Mouse (Mus musculus): ENCODE measurements at regions not wholly inside any gene's neighbourhood (a gene's known extent, or its start where the extent isn't known, plus 50 kb on each side); places are given as distances from the start of the nearest gene placed in this dataset.

DNA sequence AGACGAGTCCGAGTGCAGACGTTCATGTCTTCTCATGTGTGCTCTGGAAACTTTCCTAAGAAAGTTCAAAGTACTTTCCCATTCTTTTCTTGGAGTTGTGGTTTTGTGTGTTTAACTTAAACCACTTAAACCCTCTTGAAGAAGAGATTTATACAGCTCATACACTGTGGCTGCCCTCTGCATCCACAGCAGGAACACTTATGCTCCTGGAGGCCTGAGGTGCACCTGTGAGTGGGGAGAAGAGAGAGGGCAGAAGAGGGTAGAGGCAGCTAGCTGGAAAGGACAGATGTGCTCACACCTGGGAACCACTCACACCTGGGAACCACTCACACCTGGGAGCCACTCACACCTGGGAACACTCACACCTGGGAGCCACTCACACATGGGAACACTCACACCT is 408.0 kb downstream of the Ajap1 start:
- Histone ChIP-seq H3K36me3 (ENCODE audit: control insufficient read depth, insufficient read depth) (no peaks in the 10 kb centered on the region), H3ac (ENCODE audit: control insufficient read depth, insufficient read length) (no peak overlapping the region), H3K79me2 (ENCODE audit: control insufficient read depth, insufficient read depth) (no peaks in the 10 kb centered on the region), H3K4me2 (ENCODE audit: low read depth) (no peak overlapping the region), H3K4me3 (no peak overlapping the region), H3K27me3 (ENCODE audit: control insufficient read depth, insufficient read depth, insufficient read length) (no peaks in the 10 kb centered on the region)
- no peak for TF ChIP-seq MYOG (IDR thresholded peaks at IDR 0.05; ENCODE audit: control insufficient read depth in 1 of 3, insufficient read depth in 1 of 3, insufficient read length in 2 of 3, low read depth in 2 of 3)
- TF ChIP-seq MAX (IDR thresholded peaks at IDR 0.05; ENCODE audit: low read depth) = no peak
- TF ChIP-seq USF1 (IDR thresholded peaks at IDR 0.05; ENCODE audit: low read depth) = no peak
- TF ChIP-seq MYOD1 (IDR thresholded peaks at IDR 0.05; ENCODE audit: control insufficient read depth in 1 of 3, insufficient read length in 2 of 3, low read depth in 2 of 3) = no peak
- TF ChIP-seq TCF12 (IDR thresholded peaks at IDR 0.05; ENCODE audit: insufficient read depth, poor library complexity, severe bottlenecking) = no peak
- no peak for TF ChIP-seq SRF (IDR thresholded peaks at IDR 0.05; ENCODE audit: control insufficient read depth, insufficient read length, low read depth)
- TF ChIP-seq E2F4 (IDR thresholded peaks at IDR 0.05; ENCODE audit: insufficient read depth) = no peak
- no peak for TF ChIP-seq POLR2AphosphoS2 (IDR thresholded peaks at IDR 0.05; ENCODE audit: insufficient read length, low read depth)
- no peak for TF ChIP-seq CEBPB (IDR thresholded peaks at IDR 0.05; ENCODE audit: insufficient read depth, poor library complexity, severe bottlenecking)
- no peak for TF ChIP-seq POLR2A (IDR thresholded peaks at IDR 0.05; ENCODE audit: insufficient read length, low read depth)
- no peak for TF ChIP-seq TCF3 (IDR thresholded peaks at IDR 0.05; ENCODE audit: insufficient read length, low read depth)
- no peak for TF ChIP-seq REST (IDR thresholded peaks at IDR 0.05; ENCODE audit: insufficient read depth, insufficient read length)

- Histone ChIP-seq H3K4me3 (no peak overlapping the region), H3K4me2 (ENCODE audit: low read depth) (no peak overlapping the region), H3K27me3 (ENCODE audit: control insufficient read depth, insufficient read depth, insufficient read length) (no peaks in the 10 kb centered on the region), H3K36me3 (ENCODE audit: control insufficient read depth, insufficient read depth) (no peaks in the 10 kb centered on the region), H3ac (ENCODE audit: control insufficient read depth, insufficient read length) (no peak overlapping the region), H3K79me2 (ENCODE audit: control insufficient read depth, insufficient read depth) (no peaks in the 10 kb centered on the region)
- TF ChIP-seq POLR2A (IDR thresholded peaks at IDR 0.05; ENCODE audit: insufficient read length, low read depth) (no peak), USF1 (IDR thresholded peaks at IDR 0.05; ENCODE audit: low read depth) (no peak), SRF (IDR thresholded peaks at IDR 0.05; ENCODE audit: control insufficient read depth, insufficient read length, low read depth) (no peak)
Observed at GRCm38 (mm10) chr4:153070190-153070745, 412.3 kb downstream of the Ajap1 start.

DNA sequence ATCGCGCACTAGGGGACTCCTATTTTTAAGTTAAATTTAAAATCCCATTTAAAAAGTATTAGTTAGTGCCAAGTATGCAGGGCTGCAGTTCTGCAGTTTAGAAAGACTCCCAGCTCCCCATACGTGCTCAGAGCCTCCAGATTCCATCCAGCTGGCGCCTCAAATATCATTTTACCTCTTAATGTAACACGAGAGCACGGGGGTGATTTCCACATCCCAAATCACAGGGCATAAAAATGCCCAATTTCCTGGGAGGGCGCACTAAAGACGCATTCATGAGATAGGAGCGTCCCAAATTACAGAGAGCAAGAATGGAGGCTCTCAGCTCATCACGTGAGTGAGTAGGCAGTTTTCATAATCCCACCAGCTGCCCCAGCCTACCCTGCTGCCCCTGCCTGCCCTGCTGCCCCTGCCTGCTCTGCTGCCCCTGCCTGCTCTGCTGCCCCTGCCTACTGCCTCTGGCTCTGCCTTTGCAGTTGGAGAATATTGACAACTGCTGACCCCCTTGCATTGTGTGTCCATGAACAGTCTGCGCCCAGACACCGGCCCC is 414.1 kb downstream of the Ajap1 start:
- Histone ChIP-seq H3K36me3 (ENCODE audit: control insufficient read depth, insufficient read depth) (no peaks in the 10 kb centered on the region), H3K4me3 (no peak overlapping the region), H3K4me2 (ENCODE audit: low read depth) (no peak overlapping the region), H3K79me2 (ENCODE audit: control insufficient read depth, insufficient read depth) (no peaks in the 10 kb centered on the region), H3ac (ENCODE audit: control insufficient read depth, insufficient read length) (no peak overlapping the region), H3K27me3 (ENCODE audit: control insufficient read depth, insufficient read depth, insufficient read length) (no peaks in the 10 kb centered on the region)
- TF ChIP-seq E2F4 (IDR thresholded peaks at IDR 0.05; ENCODE audit: insufficient read depth) (no peak), TCF12 (IDR thresholded peaks at IDR 0.05; ENCODE audit: insufficient read depth, poor library complexity, severe bottlenecking) (no peak), REST (IDR thresholded peaks at IDR 0.05; ENCODE audit: insufficient read depth, insufficient read length) (no peak), USF1 (IDR thresholded peaks at IDR 0.05; ENCODE audit: low read depth) (no peak), MYOG (IDR thresholded peaks at IDR 0.05; ENCODE audit: control insufficient read depth in 1 of 3, insufficient read depth in 1 of 3, insufficient read length in 2 of 3, low read depth in 2 of 3) (no peak), MAX (IDR thresholded peaks at IDR 0.05; ENCODE audit: low read depth) (no peak), SRF (IDR thresholded peaks at IDR 0.05; ENCODE audit: control insufficient read depth, insufficient read length, low read depth) (no peak), POLR2AphosphoS2 (IDR thresholded peaks at IDR 0.05; ENCODE audit: insufficient read length, low read depth) (no peak), POLR2A (IDR thresholded peaks at IDR 0.05; ENCODE audit: insufficient read length, low read depth) (no peak), TCF3 (IDR thresholded peaks at IDR 0.05; ENCODE audit: insufficient read length, low read depth) (no peak), MYOD1 (IDR thresholded peaks at IDR 0.05; ENCODE audit: control insufficient read depth in 1 of 3, insufficient read length in 2 of 3, low read depth in 2 of 3) (no peak), CEBPB (IDR thresholded peaks at IDR 0.05; ENCODE audit: insufficient read depth, poor library complexity, severe bottlenecking) (no peak)

GRCm38 (mm10) chr4:153064021-153064605 is 418.5 kb downstream of the Ajap1 start:
- H3K4me2 ChIP-seq (ENCODE audit: low read depth) = no peak overlapping the region
- H3K4me3 ChIP-seq = no peak overlapping the region
- H3K36me3 ChIP-seq (ENCODE audit: control insufficient read depth, insufficient read depth) = no peaks in the 10 kb centered on the region
- H3K27me3 ChIP-seq (ENCODE audit: control insufficient read depth, insufficient read depth, insufficient read length) = no peaks in the 10 kb centered on the region
- no peak overlapping the region for H3ac ChIP-seq (ENCODE audit: control insufficient read depth, insufficient read length)
- no peak for TF ChIP-seq REST (IDR thresholded peaks at IDR 0.05; ENCODE audit: insufficient read depth, insufficient read length)
- TF ChIP-seq MYOD1 (IDR thresholded peaks at IDR 0.05; ENCODE audit: control insufficient read depth in 1 of 3, insufficient read length in 2 of 3, low read depth in 2 of 3) = no peak
- TF ChIP-seq CEBPB (IDR thresholded peaks at IDR 0.05; ENCODE audit: insufficient read depth, poor library complexity, severe bottlenecking) = no peak
- TF ChIP-seq USF1 (IDR thresholded peaks at IDR 0.05; ENCODE audit: low read depth) = no peak
- TF ChIP-seq TCF3 (IDR thresholded peaks at IDR 0.05; ENCODE audit: insufficient read length, low read depth) = no peak
- no peak for TF ChIP-seq MAX (IDR thresholded peaks at IDR 0.05; ENCODE audit: low read depth)
- TF ChIP-seq POLR2A (IDR thresholded peaks at IDR 0.05; ENCODE audit: insufficient read length, low read depth) = no peak
- TF ChIP-seq MYOG (IDR thresholded peaks at IDR 0.05; ENCODE audit: control insufficient read depth in 1 of 3, insufficient read depth in 1 of 3, insufficient read length in 2 of 3, low read depth in 2 of 3) = no peak
- no peak for TF ChIP-seq SRF (IDR thresholded peaks at IDR 0.05; ENCODE audit: control insufficient read depth, insufficient read length, low read depth)
- TF ChIP-seq E2F4 (IDR thresholded peaks at IDR 0.05; ENCODE audit: insufficient read depth) = no peak
- no peak for TF ChIP-seq TCF12 (IDR thresholded peaks at IDR 0.05; ENCODE audit: insufficient read depth, poor library complexity, severe bottlenecking)
- no peak for TF ChIP-seq POLR2AphosphoS2 (IDR thresholded peaks at IDR 0.05; ENCODE audit: insufficient read length, low read depth)
- H3K79me2 ChIP-seq (ENCODE audit: control insufficient read depth, insufficient read depth) = no peaks in the 10 kb centered on the region

All from myocyte (in vitro differentiated cells).